Mouse (Mus musculus) lung, postnatal 0 days (tissue): ENCODE measurements at regions not wholly inside any gene's neighbourhood (a gene's known extent, or its start where the extent isn't known, plus 50 kb on each side); places are given as distances from the start of the nearest gene placed in this dataset.

Experiments used
- ATAC-seq: fragments of 200-750 bp; cut with Nextera tagmentation; 2 replicates; pipeline ENCODE4 v1.8.0; 2017; ENCODE audit warnings: moderate library complexity
- DNase-seq: peaks from one replicate; pipeline ENCODE4 v3.0.0-alpha.2; 2016; ENCODE audit warnings: low spot score
- H3K27ac ChIP-seq: fragments of 300-500 bp; sonication (generic); 2 replicates; pipeline ENCODE4 v1.5.1; 2014; ENCODE audit warnings: antibody characterized with exemption, mild to moderate bottlenecking, low read length, mixed read lengths
- H3K27me3 ChIP-seq: fragments of 300-500 bp; sonication (generic); replicated peaks from 2 replicates; pipeline ENCODE4 v1.6.1; 2014; ENCODE audit warnings: low read length, mixed read lengths; ENCODE audit not compliant: insufficient read depth
- H3K36me3 ChIP-seq: fragments of 300-500 bp; sonication (generic); 2 replicates; pipeline ENCODE4 v1.6.1; 2014; ENCODE audit warnings: low read length, mixed read lengths; ENCODE audit not compliant: insufficient read depth
- H3K4me1 ChIP-seq: fragments of 300-500 bp; sonication (generic); 2 replicates; pipeline ENCODE4 v1.6.1; 2014; ENCODE audit warnings: antibody characterized with exemption, low read depth, low read length, mixed read lengths; ENCODE audit not compliant: insufficient read depth
- H3K4me2 ChIP-seq: fragments of 300-500 bp; sonication (generic); replicated peaks from 2 replicates; pipeline ENCODE4 v1.6.1; 2014; ENCODE audit warnings: low read depth, mild to moderate bottlenecking, low read length, moderate library complexity, mixed read lengths
- H3K4me3 ChIP-seq: fragments of 300-500 bp; sonication (generic); 2 replicates; pipeline ENCODE4 v1.5.1; 2014; ENCODE audit warnings: low read depth, low read length
- H3K9ac ChIP-seq: fragments of 300-500 bp; sonication (generic); replicated peaks from 2 replicates; pipeline ENCODE4 v1.6.1; 2014; ENCODE audit warnings: low read depth, mild to moderate bottlenecking
- H3K9me3 ChIP-seq: fragments of 300-500 bp; sonication (generic); 2 replicates; pipeline ENCODE4 v1.6.1; 2016; ENCODE audit warnings: low read length, mixed read lengths
- CTCF ChIP-seq: IDR thresholded peaks from 2 replicates; pipeline ENCODE4 v1.5.1; 2016; ENCODE audit warnings: antibody characterized with exemption, mild to moderate bottlenecking
- EP300 ChIP-seq: IDR thresholded peaks from 2 replicates; pipeline ENCODE4 v1.6.1; 2016; ENCODE audit warnings: antibody characterized with exemption, mild to moderate bottlenecking, control low read depth
- WGBS: fragments of 180-500 bp; shearing (Covaris S2); extraction: QIAGEN DNeasy Blood & Tissue Kit; methylation state at CpG from one replicate; pipeline ENCODE4 v1.1.7; 2014; 5-methylcytosine and 5-hydroxymethylcytosine counted together

DNA sequence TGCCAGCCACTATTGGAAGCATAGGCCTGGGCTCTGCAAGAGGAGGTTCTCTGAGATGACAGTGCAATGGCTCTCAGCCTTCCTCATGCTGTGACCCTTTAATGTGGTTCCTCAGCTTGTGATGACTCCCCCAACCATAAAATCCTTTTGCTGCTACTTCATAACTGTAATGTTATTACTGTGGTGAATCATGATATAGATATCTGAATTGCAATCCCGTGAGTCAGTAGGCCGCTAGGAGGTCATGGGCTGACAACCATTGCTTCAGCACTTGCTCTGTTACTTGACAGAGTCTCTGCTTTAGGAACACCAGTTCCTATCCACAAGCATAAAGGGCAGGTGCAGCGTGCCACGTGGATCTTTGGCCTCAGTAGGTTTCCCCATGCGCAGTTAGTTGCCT lies 69.8 kb upstream of the Vps8 start:
- no peak for DNase-seq
- no peaks in the 10 kb centered on the region for H3K9me3 ChIP-seq
- H3K4me3 ChIP-seq, result no peak overlapping the region
- ATAC-seq, result no peak
- H3K4me1 ChIP-seq, result no peaks in the 10 kb centered on the region
- H3K36me3 ChIP-seq, result no peaks in the 10 kb centered on the region
- TF ChIP-seq EP300 (no peak), CTCF (no peak)
- no peak overlapping the region for H3K4me2 ChIP-seq
- H3K27me3 ChIP-seq, result no peaks in the 10 kb centered on the region
- 63% methylated on average over 5 of the region's 5 CpGs for WGBS
- no peak overlapping the region for H3K27ac ChIP-seq
- no peak overlapping the region for H3K9ac ChIP-seq

- ATAC-seq, result no peak
- H3K4me3 ChIP-seq, result no peak overlapping the region
- no peak overlapping the region for H3K27ac ChIP-seq
- no peaks in the 10 kb centered on the region for H3K27me3 ChIP-seq
- DNase-seq, result peak; percentile 42
- no peaks in the 10 kb centered on the region for H3K9me3 ChIP-seq
- H3K4me1 ChIP-seq, result no peaks in the 10 kb centered on the region
- H3K9ac ChIP-seq, result no peak overlapping the region
- no peak overlapping the region for H3K4me2 ChIP-seq
- 25% methylated on average over 6 of the region's 6 CpGs for WGBS
- no peaks in the 10 kb centered on the region for H3K36me3 ChIP-seq
- TF ChIP-seq CTCF (no peak), EP300 (no peak)
These were observed 69.4 kb upstream of the Vps8 start for GRCm38 (mm10) chr16:21353545-21353944.

DNA sequence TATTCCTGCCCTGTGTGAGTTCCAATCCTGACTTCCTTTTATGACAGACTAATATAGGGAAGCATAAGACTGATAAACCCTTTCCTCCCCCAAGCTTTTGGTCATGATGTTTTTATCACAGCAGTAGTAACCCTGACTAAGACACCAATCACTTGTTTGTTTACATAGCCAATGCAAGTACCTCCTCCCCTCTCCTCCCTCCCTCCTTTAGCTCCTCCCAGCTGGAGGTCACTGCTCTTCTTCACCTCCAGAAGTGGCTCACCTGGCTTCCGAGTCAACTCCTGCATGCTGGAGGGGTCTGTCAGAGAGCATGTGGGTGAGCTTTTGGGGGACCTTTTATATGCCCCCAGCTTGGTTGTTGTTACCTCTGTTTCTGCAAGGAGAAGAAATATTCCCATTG lies 67.3 kb upstream of the Vps8 start:
- Histone ChIP-seq H3K27ac (no peak overlapping the region), H3K4me3 (no peak overlapping the region), H3K9me3 (no peaks in the 10 kb centered on the region), H3K36me3 (no peaks in the 10 kb centered on the region), H3K27me3 (no peaks in the 10 kb centered on the region), H3K4me2 (no peak overlapping the region), H3K9ac (no peak overlapping the region), H3K4me1 (no peaks in the 10 kb centered on the region)
- ATAC-seq, result no peak
- TF ChIP-seq CTCF (no peak), EP300 (no peak)
- DNase-seq, result no peak
- 62% methylated on average over 1 of the region's 1 CpGs for WGBS

DNA sequence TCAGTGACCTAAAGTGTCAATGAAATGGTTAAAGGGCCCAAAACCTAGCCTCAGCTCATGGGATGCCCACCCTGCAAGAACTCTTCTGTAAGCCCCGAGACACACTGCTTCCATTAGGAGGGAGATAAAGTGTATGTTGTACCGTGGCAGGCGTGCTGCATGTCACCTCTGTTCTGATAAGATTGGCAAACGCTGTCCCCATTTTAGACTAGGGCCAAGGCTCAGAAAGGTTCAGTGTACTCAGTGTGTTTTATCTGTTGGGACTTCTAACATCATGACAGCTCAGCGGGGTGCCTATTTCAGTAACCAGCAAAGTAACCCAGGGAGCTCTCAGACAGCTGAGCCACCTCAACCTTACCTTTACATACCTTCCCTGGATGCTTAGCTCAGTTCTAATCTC lies 65.5 kb upstream of the Vps8 start:
- no peak overlapping the region for H3K9ac ChIP-seq
- WGBS, result 47% methylated on average over 5 of the region's 5 CpGs
- DNase-seq, result no peak
- ATAC-seq, result no peak
- no peaks in the 10 kb centered on the region for H3K36me3 ChIP-seq
- no peaks in the 10 kb centered on the region for H3K4me1 ChIP-seq
- H3K4me3 ChIP-seq, result no peak overlapping the region
- no peak overlapping the region for H3K4me2 ChIP-seq
- no peak overlapping the region for H3K27ac ChIP-seq
- H3K27me3 ChIP-seq, result no peaks in the 10 kb centered on the region
- no peaks in the 10 kb centered on the region for H3K9me3 ChIP-seq
- TF ChIP-seq EP300, result no peak
- TF ChIP-seq CTCF, result no peak

DNA sequence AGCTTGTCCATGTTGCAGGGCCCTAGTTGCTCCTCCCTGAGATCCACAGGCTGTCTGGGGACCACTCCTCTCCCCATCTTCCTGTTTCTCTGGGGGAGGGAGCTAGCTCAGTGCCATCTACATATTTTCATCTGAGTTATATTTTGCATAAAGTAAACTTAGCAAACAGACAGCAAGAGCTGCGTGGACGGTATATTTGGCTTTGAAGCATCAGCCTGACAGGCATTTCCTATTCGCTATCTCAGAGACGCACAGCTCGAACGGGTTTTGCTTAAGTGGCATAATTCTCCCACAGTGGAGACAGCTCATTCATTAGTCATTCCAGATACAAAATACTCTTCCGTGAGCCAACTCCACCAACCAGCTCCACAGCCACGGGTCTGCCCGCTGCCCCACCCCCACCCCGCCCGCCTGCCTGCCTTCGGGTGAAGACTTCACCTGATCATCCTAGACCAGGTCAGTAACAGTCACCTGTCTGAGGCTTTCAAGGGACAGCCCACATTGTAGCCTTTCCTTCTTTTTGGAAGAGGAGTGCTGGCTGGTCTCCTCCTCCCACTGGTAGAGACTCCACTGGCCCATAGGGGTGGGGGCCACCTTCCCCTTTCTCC lies 64.5 kb upstream of the Vps8 start:
- Histone ChIP-seq H3K36me3 (no peaks in the 10 kb centered on the region), H3K9me3 (no peaks in the 10 kb centered on the region), H3K4me3 (no peak overlapping the region), H3K4me1 (no peaks in the 10 kb centered on the region), H3K27me3 (no peaks in the 10 kb centered on the region), H3K9ac (no peak overlapping the region), H3K27ac (no peak overlapping the region), H3K4me2 (no peak overlapping the region)
- TF ChIP-seq CTCF, result no peak
- no peak for TF ChIP-seq EP300
- DNase-seq (no peak), ATAC-seq (0 out of 2 replicates have a peak, but pooled peaks have one; percentile 5)
- 33% methylated on average over 12 of the region's 12 CpGs for WGBS

- Histone ChIP-seq H3K27me3 (no peaks in the 10 kb centered on the region), H3K4me2 (no peak overlapping the region), H3K9me3 (no peaks in the 10 kb centered on the region), H3K4me1 (no peaks in the 10 kb centered on the region), H3K9ac (no peak overlapping the region), H3K4me3 (no peak overlapping the region), H3K36me3 (no peaks in the 10 kb centered on the region), H3K27ac (no peak overlapping the region)
- no peak for TF ChIP-seq CTCF
- no peak for TF ChIP-seq EP300
- 44% methylated on average over 4 of the region's 4 CpGs for WGBS
- DNase-seq (no peak), ATAC-seq (peak; percentile 40)
These were observed 63.5 kb upstream of the Vps8 start for GRCm38 (mm10) chr16:21359459-21359858.

GRCm38 (mm10) chr16:21361406-21361805 lies 61.5 kb upstream of the Vps8 start:
- no peak overlapping the region for H3K4me3 ChIP-seq
- WGBS, result 38% methylated on average over 2 of the region's 2 CpGs
- H3K27me3 ChIP-seq, result no peaks in the 10 kb centered on the region
- H3K4me2 ChIP-seq, result no peak overlapping the region
- H3K36me3 ChIP-seq, result no peaks in the 10 kb centered on the region
- no peak overlapping the region for H3K9ac ChIP-seq
- no peak overlapping the region for H3K27ac ChIP-seq
- no peaks in the 10 kb centered on the region for H3K9me3 ChIP-seq
- no peak for ATAC-seq
- DNase-seq, result no peak
- H3K4me1 ChIP-seq, result no peaks in the 10 kb centered on the region
- TF ChIP-seq CTCF (peak; percentile 14; the same call in 1 of the 2 replicates), EP300 (no peak)
